Mouse (Mus musculus): Measurements from ENCODE around the gene Dtnb. TPM values are rescaled to one million over a fixed set of nuclear protein-coding genes. Genes with fewer than 3 reads are reported as not detected.

The Dtnb gene
- polyA plus RNA-seq, 1 experiment, result 15.9 TPM

DNA sequence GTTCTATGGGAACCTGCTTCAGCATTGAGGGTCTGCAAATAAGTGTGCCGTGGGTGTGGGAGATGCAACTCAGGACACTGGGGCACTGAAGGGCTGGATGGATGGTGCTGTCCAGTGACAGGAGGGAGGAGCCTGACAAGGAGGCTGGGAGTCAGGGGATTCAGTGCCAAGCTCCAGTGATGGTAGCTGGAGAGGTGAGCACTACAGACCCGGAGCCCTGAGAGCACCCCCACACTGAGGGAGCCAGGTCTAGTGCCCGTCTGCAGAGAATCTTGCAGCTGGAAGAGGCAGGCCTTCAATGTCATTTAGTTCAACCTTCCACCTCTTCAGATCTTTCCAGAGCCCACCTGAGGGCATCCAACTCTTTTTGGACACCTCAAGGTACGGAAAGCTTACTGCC is 233.7 kb downstream of the Dtnb start, which contains the start of gene Dnmt3a:
TSS of gene Dnmt3a (plus strand) at position 156 of the 400 bp plus-strand sequence.
- WGBS, result 19% methylated on average over 4 of the region's 4 CpGs

DNA sequence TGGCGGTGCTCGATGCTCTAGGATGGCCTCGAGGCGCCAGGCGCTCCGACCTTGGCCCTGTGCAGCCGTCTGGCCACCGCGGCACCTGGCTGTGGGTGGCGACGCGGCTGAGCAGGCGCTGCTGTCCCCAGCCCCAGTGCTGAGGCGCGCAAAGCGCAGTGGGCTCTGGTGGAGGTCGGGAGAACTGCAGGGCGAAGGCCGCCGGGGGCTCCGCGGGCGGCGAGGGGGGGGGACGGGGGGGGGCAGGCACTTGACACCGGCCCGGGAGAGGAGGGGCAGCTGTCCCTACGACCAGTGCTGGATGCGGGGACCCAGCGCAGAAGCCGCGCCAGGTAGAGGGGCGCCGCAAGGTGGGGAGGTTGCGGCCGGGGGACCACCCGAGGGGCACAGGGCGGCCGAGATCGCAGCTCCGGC is 234.1 kb downstream of the Dtnb start:
- H3K27me3 ChIP-seq (ENCODE audit: control insufficient read depth, insufficient read depth, low read length), result no peaks in the 10 kb centered on the region
- peak; percentile 63 for TF ChIP-seq CTCF (IDR thresholded peaks at IDR 0.05; ENCODE audit: extremely low read depth, insufficient read length, insufficient replicate concordance, low read depth, low read length)
- no peak for TF ChIP-seq POLR2A (IDR thresholded peaks at IDR 0.05; ENCODE audit: low read depth, low read length)
- H3K27ac ChIP-seq (ENCODE audit: insufficient read depth, low read depth, low read length), result peak overlapping the region; percentile 54

More for the DNA sequence above, 233.7 kb downstream of the Dtnb start, which contains the start of gene Dnmt3a:
- TF ChIP-seq POLR2A (IDR thresholded peaks at IDR 0.05; ENCODE audit: low read depth, low read length) (no peak), CTCF (IDR thresholded peaks at IDR 0.05; ENCODE audit: extremely low read depth, insufficient read length, insufficient replicate concordance, low read depth, low read length) (no peak)
- H3K27ac ChIP-seq (ENCODE audit: insufficient read depth, low read depth, low read length), result peak within 1 kb of the TSS; percentile 54
- H3K4me1 ChIP-seq (ENCODE audit: control insufficient read depth, insufficient read depth, insufficient read length, low read length), result peaks cover 14% of the 10 kb centered on the region
- H3K27me3 ChIP-seq (ENCODE audit: control insufficient read depth, insufficient read depth, low read length), result no peaks in the 10 kb centered on the region
- H3K4me3 ChIP-seq (ENCODE audit: low read depth, low read length), result peak within 1 kb of the TSS; percentile 91
- H3K36me3 ChIP-seq (ENCODE audit: control insufficient read depth, insufficient read depth, low read length), result no peaks in the 10 kb centered on the region

DNA sequence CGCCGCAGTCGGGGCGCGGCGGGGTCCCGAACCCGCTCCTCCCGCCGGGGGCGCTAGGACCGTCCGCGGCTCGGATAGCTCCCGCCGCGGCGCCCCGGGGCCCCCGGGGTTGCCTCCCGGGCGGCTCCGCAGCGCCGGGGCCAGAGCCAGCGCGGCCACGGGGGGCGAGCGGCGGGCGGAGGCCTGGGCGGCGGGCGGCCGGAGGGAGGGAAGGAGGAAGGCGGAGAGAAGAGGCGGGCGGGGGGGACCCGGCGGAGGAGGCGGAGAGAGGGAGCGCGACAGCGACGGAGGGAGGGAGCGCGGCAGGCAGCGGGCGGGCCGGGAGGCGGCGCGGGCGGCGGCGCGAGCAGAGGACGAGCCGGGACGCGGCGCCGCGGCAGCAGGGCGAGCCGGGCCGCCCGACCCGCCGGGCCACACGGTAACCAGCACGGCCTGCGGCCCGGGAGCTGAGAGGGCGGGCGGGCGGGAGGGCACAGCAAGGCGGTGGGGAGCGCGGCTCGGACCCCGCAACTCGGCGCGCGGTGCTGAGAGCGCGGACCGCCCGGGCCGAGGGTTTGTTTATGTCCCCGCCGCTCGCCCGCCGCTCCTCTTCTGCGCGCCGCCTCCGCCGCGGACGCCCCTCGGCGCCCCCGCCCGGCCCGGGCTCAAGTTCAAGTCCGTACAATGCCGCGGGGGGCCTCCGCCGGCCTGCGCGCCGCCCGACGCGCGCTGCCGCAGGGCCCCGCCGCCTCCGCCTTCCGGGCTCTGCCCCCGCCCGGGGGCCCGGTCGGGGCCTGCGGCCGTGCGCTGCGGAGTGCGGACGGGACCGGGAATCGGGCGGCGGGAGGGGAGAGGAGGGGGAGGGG is 234.7 kb downstream of the Dtnb start:
- TF ChIP-seq CTCF (IDR thresholded peaks at IDR 0.05; ENCODE audit: extremely low read depth, insufficient read length, insufficient replicate concordance, low read depth, low read length) (no peak), POLR2A (IDR thresholded peaks at IDR 0.05; ENCODE audit: low read depth, low read length) (no peak)
- Histone ChIP-seq H3K27me3 (ENCODE audit: control insufficient read depth, insufficient read depth, low read length) (no peaks in the 10 kb centered on the region), H3K36me3 (ENCODE audit: control insufficient read depth, insufficient read depth, low read length) (no peaks in the 10 kb centered on the region), H3K4me3 (ENCODE audit: low read depth, low read length) (peak overlapping the region; percentile 91), H3K4me1 (ENCODE audit: control insufficient read depth, insufficient read depth, insufficient read length, low read length) (peaks cover 20% of the 10 kb centered on the region), H3K27ac (ENCODE audit: insufficient read depth, low read depth, low read length) (peak overlapping the region; percentile 54)
- WGBS, result under 1% methylated on average over 100 of the region's 141 CpGs

More for the DNA sequence above, 234.1 kb downstream of the Dtnb start:
- WGBS, result 0% methylated on average over 33 of the region's 41 CpGs
- H3K36me3 ChIP-seq (ENCODE audit: control insufficient read depth, insufficient read depth, low read length), result no peaks in the 10 kb centered on the region
- peak overlapping the region; percentile 91 for H3K4me3 ChIP-seq (ENCODE audit: low read depth, low read length)
- H3K4me1 ChIP-seq (ENCODE audit: control insufficient read depth, insufficient read depth, insufficient read length, low read length), result peaks cover 17% of the 10 kb centered on the region

DNA sequence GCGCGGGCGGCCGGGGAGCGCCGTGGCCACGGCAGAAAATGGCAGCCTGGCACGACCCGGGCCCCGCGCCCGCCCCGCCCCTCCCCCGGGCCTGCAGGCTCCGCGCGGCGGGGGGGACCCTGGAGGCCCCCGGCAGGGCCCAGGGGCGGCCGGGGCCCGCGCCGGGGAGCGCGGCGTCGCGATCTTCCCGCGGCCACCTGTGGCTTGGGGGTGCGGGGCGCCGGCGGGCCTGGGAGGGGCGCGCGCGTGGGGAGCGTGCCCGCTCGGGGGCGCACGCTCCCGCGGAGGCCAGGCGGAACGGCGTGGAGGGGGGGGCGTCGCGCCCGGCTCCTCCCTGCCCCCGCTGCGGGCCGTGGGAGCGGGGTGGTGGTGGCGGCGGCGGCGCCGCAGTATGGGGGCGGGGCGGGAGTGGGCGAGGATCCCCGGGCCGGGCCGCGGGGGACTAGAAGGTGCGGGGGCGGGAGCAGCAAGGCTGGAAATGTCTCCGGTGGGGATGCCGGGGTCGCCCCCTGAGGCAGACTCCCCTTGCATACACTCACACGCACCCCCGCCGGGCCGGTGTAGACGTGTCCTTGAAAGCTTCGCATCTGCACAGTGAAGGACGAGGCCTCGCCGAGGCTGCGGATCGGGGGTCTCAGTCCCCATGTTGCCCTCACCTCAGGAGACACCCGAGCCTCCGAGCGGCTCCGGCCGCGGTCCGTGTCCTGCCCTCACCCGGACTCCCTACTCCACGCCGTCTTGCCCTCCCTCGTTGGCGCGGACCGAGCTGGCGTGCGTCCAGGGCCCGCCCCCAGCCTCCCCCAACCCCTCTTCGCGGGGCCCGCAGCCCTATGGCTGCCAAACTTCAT is 235.6 kb downstream of the Dtnb start:
- Histone ChIP-seq H3K27ac (ENCODE audit: insufficient read depth, low read depth, low read length) (peak overlapping the region; percentile 75), H3K4me3 (ENCODE audit: low read depth, low read length) (peak overlapping the region; percentile 91), H3K36me3 (ENCODE audit: control insufficient read depth, insufficient read depth, low read length) (no peaks in the 10 kb centered on the region), H3K27me3 (ENCODE audit: control insufficient read depth, insufficient read depth, low read length) (no peaks in the 10 kb centered on the region), H3K4me1 (ENCODE audit: control insufficient read depth, insufficient read depth, insufficient read length, low read length) (peaks cover 20% of the 10 kb centered on the region)
- WGBS, result under 1% methylated on average over 71 of the region's 105 CpGs
- TF ChIP-seq POLR2A (IDR thresholded peaks at IDR 0.05; ENCODE audit: low read depth, low read length) (no peak), CTCF (IDR thresholded peaks at IDR 0.05; ENCODE audit: extremely low read depth, insufficient read length, insufficient replicate concordance, low read depth, low read length) (no peak)

DNA sequence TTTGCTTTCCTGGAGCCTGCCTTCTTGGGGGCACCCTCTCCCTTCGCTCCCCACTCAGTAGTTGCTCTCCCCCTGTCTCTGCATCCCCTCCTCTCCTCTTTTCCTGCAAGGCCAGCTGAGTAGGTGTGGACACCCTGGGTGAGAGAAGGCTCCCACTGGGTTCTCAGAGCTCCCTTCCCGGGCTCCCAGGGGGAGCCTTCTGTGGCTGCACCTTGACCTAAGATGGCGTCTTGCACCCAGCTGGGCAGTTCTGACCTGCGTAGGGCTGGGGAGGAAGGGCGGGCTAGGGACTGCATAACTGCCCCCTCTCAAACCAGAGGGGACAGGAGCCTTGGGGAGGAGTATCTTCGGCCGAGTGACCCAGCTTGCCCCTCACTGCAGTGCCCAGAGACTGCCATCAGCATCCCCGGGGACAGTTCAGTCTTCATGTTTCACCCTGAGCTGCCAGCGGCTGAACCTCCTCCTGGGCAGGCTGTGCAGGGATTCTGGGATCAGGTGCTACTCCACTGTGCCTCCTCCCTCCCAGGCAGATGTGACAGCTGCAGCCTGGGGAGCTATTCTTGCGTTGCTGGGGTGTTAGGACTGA is 236.3 kb downstream of the Dtnb start:
- no peaks in the 10 kb centered on the region for H3K36me3 ChIP-seq (ENCODE audit: control insufficient read depth, insufficient read depth, low read length)
- H3K27ac ChIP-seq (ENCODE audit: insufficient read depth, low read depth, low read length), result peak overlapping the region; percentile 75
- peak overlapping the region; percentile 91 for H3K4me3 ChIP-seq (ENCODE audit: low read depth, low read length)
- 8% methylated on average over 10 of the region's 10 CpGs for WGBS
- no peak for TF ChIP-seq CTCF (IDR thresholded peaks at IDR 0.05; ENCODE audit: extremely low read depth, insufficient read length, insufficient replicate concordance, low read depth, low read length)
- TF ChIP-seq POLR2A (IDR thresholded peaks at IDR 0.05; ENCODE audit: low read depth, low read length), result no peak
- H3K4me1 ChIP-seq (ENCODE audit: control insufficient read depth, insufficient read depth, insufficient read length, low read length), result peaks cover 20% of the 10 kb centered on the region
- H3K27me3 ChIP-seq (ENCODE audit: control insufficient read depth, insufficient read depth, low read length), result no peaks in the 10 kb centered on the region

DNA sequence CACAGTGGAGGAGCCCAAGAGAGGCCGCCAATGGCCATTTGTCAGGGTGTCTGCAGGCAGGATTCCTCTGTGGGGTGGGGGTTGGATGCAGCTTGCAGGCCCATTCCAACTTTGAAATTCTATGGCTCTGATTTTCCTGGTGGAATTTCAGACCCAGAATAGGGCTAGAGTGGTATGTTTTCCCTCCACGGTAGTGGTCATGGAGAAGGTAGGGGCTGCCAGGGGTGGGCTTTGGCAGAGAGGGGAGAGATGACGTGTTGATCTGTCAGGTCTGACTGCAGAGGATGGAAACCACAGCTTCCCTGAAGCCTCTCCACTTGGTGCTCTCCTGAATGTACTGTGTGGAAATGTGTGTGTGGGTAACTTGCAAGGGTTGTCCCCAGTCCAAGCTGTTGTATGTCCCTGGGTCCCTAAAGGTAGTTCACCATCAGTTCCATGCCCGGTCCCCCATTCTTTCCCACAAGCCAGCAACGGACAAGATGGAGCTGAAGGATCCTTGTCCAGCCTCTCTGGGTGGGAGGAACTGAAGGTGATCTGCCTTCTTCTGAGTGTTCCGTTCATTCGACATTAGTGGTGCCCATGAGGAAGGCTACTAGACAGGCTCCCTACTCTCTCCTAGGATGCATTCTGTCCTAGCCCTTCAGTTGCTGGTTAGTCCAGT is 237.5 kb downstream of the Dtnb start:
- 75% methylated on average over 7 of the region's 7 CpGs for WGBS
- Histone ChIP-seq H3K27ac (ENCODE audit: insufficient read depth, low read depth, low read length) (no peak overlapping the region), H3K4me3 (ENCODE audit: low read depth, low read length) (no peak overlapping the region), H3K4me1 (ENCODE audit: control insufficient read depth, insufficient read depth, insufficient read length, low read length) (peaks cover 20% of the 10 kb centered on the region), H3K27me3 (ENCODE audit: control insufficient read depth, insufficient read depth, low read length) (no peaks in the 10 kb centered on the region), H3K36me3 (ENCODE audit: control insufficient read depth, insufficient read depth, low read length) (no peaks in the 10 kb centered on the region)
- TF ChIP-seq CTCF (IDR thresholded peaks at IDR 0.05; ENCODE audit: extremely low read depth, insufficient read length, insufficient replicate concordance, low read depth, low read length), result no peak
- TF ChIP-seq POLR2A (IDR thresholded peaks at IDR 0.05; ENCODE audit: low read depth, low read length), result no peak
